Mouse (Mus musculus): ENCODE data around the gene Zfp689. TPM values are rescaled to one million over a fixed set of nuclear protein-coding genes. Genes with fewer than 3 reads are reported as not detected.
"Not testable (repeated sequence)": the region's sequence is repeated elsewhere in the genome, so short reads cannot be mapped to it uniquely, and the experiment has no call there.

The Zfp689 gene
- polyA plus RNA-seq (2015; fragmentation: Nextera tagmentation; extraction: Ambion mirVana) = 3.9 and 5.6 TPM in 2 replicates

DNA sequence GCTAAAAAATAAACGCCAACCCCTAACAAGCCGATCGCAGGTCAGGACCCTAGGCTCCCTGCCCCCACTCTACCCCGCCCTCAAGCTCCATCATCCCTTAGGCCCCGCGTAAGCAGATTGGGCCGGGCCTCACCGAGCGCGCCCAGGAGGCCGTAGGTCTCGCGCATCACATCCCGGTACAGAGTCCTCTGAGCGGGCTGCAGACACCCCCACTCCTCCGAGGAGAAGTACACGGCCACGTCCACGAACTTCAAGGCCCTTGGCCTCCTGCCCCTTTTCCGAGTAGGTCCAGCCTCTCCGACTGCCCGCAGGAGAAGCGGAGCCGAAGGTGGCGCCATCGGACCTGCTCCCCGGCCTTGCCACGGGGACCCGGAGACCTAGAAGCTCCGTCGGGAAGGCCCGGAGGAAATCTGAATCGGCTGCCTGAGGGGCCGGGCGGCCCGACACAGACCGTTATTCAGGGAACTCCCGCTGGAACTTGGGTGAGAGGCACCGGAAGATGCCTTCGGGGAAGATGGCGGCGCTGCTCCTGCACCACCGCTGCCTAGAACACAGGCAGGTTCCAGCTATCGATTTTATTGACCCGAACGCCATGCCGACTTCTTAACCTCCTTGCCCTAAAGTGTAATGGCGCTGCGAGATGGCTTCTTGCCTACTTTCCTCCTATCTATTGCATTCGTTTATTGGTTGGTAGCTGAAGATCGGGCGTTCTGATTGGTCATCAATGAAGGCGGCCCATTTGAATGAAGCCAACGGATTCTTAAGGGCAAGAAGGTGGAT lies at the start of gene Zfp689:
TSS of gene Zfp689 (minus strand) at position 638 of the 780 bp plus-strand sequence.
- ATAC-seq (replicated peaks; ENCODE audit: insufficient number of reproducible peaks, insufficient read depth, low FRiP score, low read depth) = peak; percentile 88
- Histone ChIP-seq H3K4me3 (peak within 1 kb of the TSS; percentile 67), H3K27ac (peak within 1 kb of the TSS; percentile 93), H3K4me1 (replicated peaks) (peaks cover 35% of the 10 kb centered on the region), H3K27me3 (no peaks in the 10 kb centered on the region), H3K9me3 (replicated peaks) (no peaks in the 10 kb centered on the region), H3K9ac (peak within 1 kb of the TSS; percentile 79), H3K36me3 (peaks cover 17% of the 10 kb centered on the region), H3K4me2 (peak within 1 kb of the TSS; percentile 74)
- WGBS = under 1% methylated on average over 54 of the region's 54 CpGs

DNA sequence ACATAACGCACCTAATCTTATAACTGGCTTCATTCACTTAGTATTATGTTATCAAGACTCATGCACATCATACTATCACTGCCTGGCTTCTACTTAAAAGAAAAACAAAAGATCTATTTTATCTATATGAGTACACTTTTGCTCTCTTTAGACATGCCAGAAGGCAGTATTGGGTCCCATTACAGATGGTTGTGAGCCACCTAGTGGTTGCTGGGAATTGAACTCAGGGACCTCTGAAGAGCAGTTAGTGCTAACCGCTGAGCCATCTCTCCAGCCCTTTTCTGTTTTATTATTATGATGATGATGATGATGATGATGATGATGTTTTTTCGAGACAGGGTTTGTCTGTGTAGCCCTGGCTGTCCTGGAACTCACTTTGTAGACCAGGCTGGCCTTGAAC lies 49.4 kb upstream of the Zfp689 start:
- WGBS = 35% methylated on average over 3 of the region's 3 CpGs
- no peak for ATAC-seq (replicated peaks; ENCODE audit: insufficient number of reproducible peaks, insufficient read depth, low FRiP score, low read depth)

GRCm38 (mm10) chr7:127497382-127497781 lies 48.4 kb upstream of the Zfp689 start:
- H3K27me3 ChIP-seq = no peaks in the 10 kb centered on the region
- no peak overlapping the region for H3K4me2 ChIP-seq
- no peaks in the 10 kb centered on the region for H3K9me3 ChIP-seq (replicated peaks)
- peaks cover 4% of the 10 kb centered on the region; the same call in 1 of the 2 replicates for H3K36me3 ChIP-seq
- ATAC-seq (replicated peaks; ENCODE audit: insufficient number of reproducible peaks, insufficient read depth, low FRiP score, low read depth) = no peak
- H3K27ac ChIP-seq = no peak overlapping the region
- H3K9ac ChIP-seq = no peak overlapping the region
- peaks cover 9% of the 10 kb centered on the region for H3K4me1 ChIP-seq (replicated peaks)
- WGBS = 79% methylated on average over 2 of the region's 2 CpGs
- H3K4me3 ChIP-seq = no peak overlapping the region

More for the DNA sequence above, 49.4 kb upstream of the Zfp689 start:
- Histone ChIP-seq H3K4me2 (no peak overlapping the region), H3K27ac (no peak overlapping the region), H3K4me1 (replicated peaks) (peaks cover 9% of the 10 kb centered on the region), H3K36me3 (no peaks in the 10 kb centered on the region), H3K27me3 (no peaks in the 10 kb centered on the region), H3K9ac (no peak overlapping the region), H3K4me3 (no peak overlapping the region), H3K9me3 (replicated peaks) (no peaks in the 10 kb centered on the region)

- Histone ChIP-seq H3K27me3 (no peaks in the 10 kb centered on the region), H3K4me2 (no peak overlapping the region), H3K4me1 (replicated peaks) (peaks cover 9% of the 10 kb centered on the region), H3K27ac (no peak overlapping the region), H3K9me3 (replicated peaks) (no peaks in the 10 kb centered on the region), H3K9ac (no peak overlapping the region), H3K4me3 (no peak overlapping the region), H3K36me3 (peaks cover 32% of the 10 kb centered on the region)
- no peak for ATAC-seq (replicated peaks; ENCODE audit: insufficient number of reproducible peaks, insufficient read depth, low FRiP score, low read depth)
Measured at GRCm38 (mm10) chr7:127494648-127495047, 45.7 kb upstream of the Zfp689 start.

- WGBS = 92% methylated on average over 3 of the region's 3 CpGs
- H3K27me3 ChIP-seq = no peaks in the 10 kb centered on the region
- no peak overlapping the region for H3K9ac ChIP-seq
Measured at GRCm38 (mm10) chr7:127491846-127492245, 42.9 kb upstream of the Zfp689 start.

DNA sequence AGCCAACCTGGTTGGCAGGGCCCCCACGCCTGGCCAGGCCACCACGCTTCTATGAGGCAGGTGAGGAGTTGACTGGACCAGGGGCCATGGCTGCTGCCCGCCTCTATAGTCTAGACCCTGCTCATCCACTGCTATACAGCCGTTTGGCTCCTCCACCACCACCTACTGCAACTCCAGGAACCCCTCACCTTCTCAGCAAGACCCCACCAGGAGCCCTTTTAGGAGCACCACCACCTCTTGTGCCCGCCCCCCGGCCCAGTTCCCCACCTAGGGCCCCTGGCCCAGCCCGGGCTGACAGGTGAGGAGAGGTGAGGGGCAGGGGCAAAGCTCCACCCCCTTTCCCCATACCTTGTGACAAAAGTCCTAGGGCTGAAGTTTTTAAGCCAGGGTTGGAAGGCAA lies 41.0 kb upstream of the Zfp689 start:
- H3K27me3 ChIP-seq = no peaks in the 10 kb centered on the region
- no peak overlapping the region for H3K4me2 ChIP-seq
- no peak overlapping the region for H3K4me3 ChIP-seq
- no peak for ATAC-seq (replicated peaks; ENCODE audit: insufficient number of reproducible peaks, insufficient read depth, low FRiP score, low read depth)
- H3K27ac ChIP-seq = no peak overlapping the region
- no peaks in the 10 kb centered on the region for H3K9me3 ChIP-seq (replicated peaks)
- H3K9ac ChIP-seq = no peak overlapping the region
- H3K36me3 ChIP-seq = peaks cover 73% of the 10 kb centered on the region
- WGBS = 93% methylated on average over 7 of the region's 7 CpGs
- H3K4me1 ChIP-seq (replicated peaks) = peaks cover 9% of the 10 kb centered on the region

More at GRCm38 (mm10) chr7:127491846-127492245, 42.9 kb upstream of the Zfp689 start:
- peaks cover 9% of the 10 kb centered on the region for H3K4me1 ChIP-seq (replicated peaks)
- no peak overlapping the region for H3K4me2 ChIP-seq
- no peak for ATAC-seq (replicated peaks; ENCODE audit: insufficient number of reproducible peaks, insufficient read depth, low FRiP score, low read depth)
- no peaks in the 10 kb centered on the region for H3K9me3 ChIP-seq (replicated peaks)
- no peak overlapping the region for H3K27ac ChIP-seq
- H3K4me3 ChIP-seq = no peak overlapping the region
- peaks cover 57% of the 10 kb centered on the region for H3K36me3 ChIP-seq

- H3K4me3 ChIP-seq; ATAC-seq (replicated peaks; ENCODE audit: insufficient number of reproducible peaks, insufficient read depth, low FRiP score, low read depth); H3K27ac ChIP-seq; H3K27me3 ChIP-seq; H3K9ac ChIP-seq; H3K4me1 ChIP-seq (replicated peaks); H3K9me3 ChIP-seq (replicated peaks); H3K4me2 ChIP-seq: not testable (repeated sequence)
- 80% methylated on average over 5 of the region's 5 CpGs for WGBS
- H3K36me3 ChIP-seq = peaks cover 88% of the 10 kb centered on the region
Measured at GRCm38 (mm10) chr7:127488364-127488763, 39.4 kb upstream of the Zfp689 start.

GRCm38 (mm10) chr7:127485416-127485815 lies 36.5 kb upstream of the Zfp689 start:
- peaks cover 10% of the 10 kb centered on the region for H3K4me1 ChIP-seq (replicated peaks)
- no peak for ATAC-seq (replicated peaks; ENCODE audit: insufficient number of reproducible peaks, insufficient read depth, low FRiP score, low read depth)
- no peaks in the 10 kb centered on the region for H3K27me3 ChIP-seq
- H3K27ac ChIP-seq = no peak overlapping the region
- WGBS = 84% methylated on average over 5 of the region's 5 CpGs
- no peaks in the 10 kb centered on the region for H3K9me3 ChIP-seq (replicated peaks)
- H3K36me3 ChIP-seq = peaks cover 74% of the 10 kb centered on the region
- no peak overlapping the region for H3K9ac ChIP-seq
- H3K4me3 ChIP-seq = no peak overlapping the region
- H3K4me2 ChIP-seq = no peak overlapping the region

GRCm38 (mm10) chr7:127480321-127480720 lies 31.4 kb upstream of the Zfp689 start:
- Histone ChIP-seq H3K4me2 (peak overlapping the region; percentile 89), H3K36me3 (peaks cover 45% of the 10 kb centered on the region), H3K4me3 (peak overlapping the region; percentile 91), H3K27ac (peak overlapping the region; percentile 98; the same call in 1 of the 2 replicates), H3K9ac (peak overlapping the region; percentile 91), H3K27me3 (no peaks in the 10 kb centered on the region), H3K4me1 (replicated peaks) (peaks cover 29% of the 10 kb centered on the region), H3K9me3 (replicated peaks) (no peaks in the 10 kb centered on the region)
- 55% methylated on average over 2 of the region's 2 CpGs for WGBS
- ATAC-seq (replicated peaks; ENCODE audit: insufficient number of reproducible peaks, insufficient read depth, low FRiP score, low read depth) = no peak

- peaks cover 45% of the 10 kb centered on the region for H3K36me3 ChIP-seq
- no peaks in the 10 kb centered on the region for H3K27me3 ChIP-seq
- WGBS = 2% methylated on average over 48 of the region's 48 CpGs
- peaks cover 29% of the 10 kb centered on the region for H3K4me1 ChIP-seq (replicated peaks)
- H3K9ac ChIP-seq = peak overlapping the region; percentile 91
- peak overlapping the region; percentile 89 for H3K4me2 ChIP-seq
- no peaks in the 10 kb centered on the region for H3K9me3 ChIP-seq (replicated peaks)
- ATAC-seq (replicated peaks; ENCODE audit: insufficient number of reproducible peaks, insufficient read depth, low FRiP score, low read depth) = no peak
- H3K4me3 ChIP-seq = peak overlapping the region; percentile 91
- peak overlapping the region; percentile 98 for H3K27ac ChIP-seq
Measured at GRCm38 (mm10) chr7:127479318-127480225, 30.6 kb upstream of the Zfp689 start.

DNA sequence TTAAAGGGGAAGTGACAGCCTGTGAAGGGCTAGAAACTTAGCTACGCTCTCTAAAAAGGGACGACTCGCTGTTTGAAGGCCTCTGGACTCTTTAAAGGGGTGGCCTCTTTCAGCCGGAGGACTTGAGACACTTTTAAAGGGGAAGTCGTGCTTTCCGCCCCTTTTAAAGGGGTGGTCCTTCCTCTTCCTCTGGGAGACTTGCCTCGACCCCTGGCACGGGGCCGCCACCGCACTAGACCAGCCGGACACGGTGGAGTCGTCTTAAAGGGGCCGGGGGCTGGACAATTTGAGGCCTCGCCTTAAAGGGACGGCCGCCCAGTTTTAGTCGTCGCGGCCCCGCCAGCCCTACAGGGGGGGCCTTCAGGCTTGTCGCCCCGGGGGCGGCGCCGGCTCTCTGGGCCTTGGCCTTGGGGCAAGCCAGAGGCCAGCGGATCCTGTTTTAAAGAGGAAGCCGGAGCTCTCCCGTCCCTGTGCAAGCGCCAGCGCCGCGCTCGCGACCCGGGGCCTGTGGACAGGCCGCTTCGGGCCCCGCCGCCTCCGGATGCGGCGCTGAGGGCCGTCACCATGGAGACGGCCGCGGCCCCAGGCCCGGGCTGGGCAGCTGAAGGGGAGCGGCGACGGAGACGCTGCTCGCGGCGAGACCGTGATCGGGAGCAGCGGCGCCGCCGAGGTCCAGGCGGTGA lies 29.8 kb upstream of the Zfp689 start, which contains the start of gene Fbrs:
TSS of gene Fbrs (plus strand) at position 565 of the 683 bp plus-strand sequence.
- Histone ChIP-seq H3K36me3 (peaks cover 45% of the 10 kb centered on the region), H3K9ac (peak within 1 kb of the TSS; percentile 91), H3K27ac (peak within 1 kb of the TSS; percentile 98), H3K4me1 (replicated peaks) (peaks cover 29% of the 10 kb centered on the region), H3K4me2 (peak within 1 kb of the TSS; percentile 89), H3K27me3 (no peaks in the 10 kb centered on the region), H3K9me3 (replicated peaks) (no peaks in the 10 kb centered on the region), H3K4me3 (peak within 1 kb of the TSS; percentile 91)
- peak; percentile 84 for ATAC-seq (replicated peaks; ENCODE audit: insufficient number of reproducible peaks, insufficient read depth, low FRiP score, low read depth)
- WGBS = under 1% methylated on average over 62 of the region's 62 CpGs
